Mouse (Mus musculus) thymus, adult 2 months (tissue): Measurements from ENCODE around the gene Cadm4.

Experiments
- CTCF ChIP-seq: fragments of 200-500 bp; IDR thresholded peaks from 2 replicates; pipeline ENCODE4 v1.5.1; 2012; ENCODE audit warnings: mild to moderate bottlenecking, control low read depth, low read length, moderate library complexity, borderline replicate concordance; ENCODE audit not compliant: control insufficient read depth, poor library complexity, insufficient read depth; ENCODE audit errors: extremely low read depth
- POLR2A ChIP-seq: fragments of 200-500 bp; IDR thresholded peaks from 2 replicates; pipeline ENCODE4 v1.6.1; 2012; ENCODE audit warnings: mild to moderate bottlenecking, low read length, control low read depth, moderate library complexity; ENCODE audit not compliant: control insufficient read depth, poor library complexity, insufficient read depth; ENCODE audit errors: extremely low read depth

DNA sequence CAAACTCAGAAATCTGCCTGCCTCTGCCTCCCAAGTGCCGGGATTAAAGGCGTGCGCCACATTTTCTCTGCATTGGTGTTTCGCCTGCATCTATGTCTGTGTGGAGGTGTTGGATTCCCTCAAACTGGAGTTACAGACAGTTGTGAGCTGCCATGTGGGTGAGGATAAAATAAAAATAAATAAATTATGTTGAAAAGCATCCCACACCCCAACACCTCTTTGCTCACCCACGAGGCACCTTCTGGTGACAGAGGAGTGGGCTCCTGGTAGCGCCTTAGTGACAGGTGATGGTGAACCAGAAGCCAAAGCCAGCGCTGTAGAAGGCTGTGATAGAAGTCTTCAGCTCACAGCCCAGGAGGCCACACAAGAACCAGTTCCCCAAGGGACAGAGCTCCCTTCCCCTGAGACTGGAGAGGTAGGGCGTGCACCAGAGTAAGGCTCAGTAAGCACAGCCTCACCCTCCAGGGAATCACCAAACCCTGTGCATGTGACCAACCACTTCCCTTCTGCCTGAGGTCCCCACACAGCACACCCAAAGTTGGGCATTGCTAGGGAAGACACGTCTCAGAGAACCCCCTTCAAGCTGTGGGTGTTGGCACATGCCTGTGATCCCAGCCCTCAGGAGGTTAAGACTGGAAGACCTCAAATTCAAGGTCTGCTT is 36.4 kb upstream of the Cadm4 start:
- no peak for TF ChIP-seq CTCF
- TF ChIP-seq POLR2A: no peak
